Mouse (Mus musculus) G1E (cell line): ENCODE measurements around the gene Gm10577. TPM values are rescaled to one million over a fixed set of nuclear protein-coding genes. Genes with fewer than 3 reads are reported as not detected.

Experiments
- ATAC-seq: 2 replicates; pipeline ENCODE4 v1.8.0; 2016; ENCODE audit warnings: mild to moderate bottlenecking; ENCODE audit not compliant: insufficient number of reproducible peaks, poor library complexity, low FRiP score, severe bottlenecking; ENCODE audit errors: extremely low read depth
- DNase-seq: peaks from one replicate; pipeline ENCODE4 v3.0.0; 2012; ENCODE audit warnings: low spot score
- H3K27me3 ChIP-seq: 2 replicates; pipeline ENCODE4 v1.6.1; 2012; ENCODE audit warnings: mild to moderate bottlenecking, low read length, inconsistent platforms; ENCODE audit not compliant: insufficient read depth
- H3K36me3 ChIP-seq: replicated peaks from 2 replicates; pipeline ENCODE3; 2012; ENCODE audit warnings: mild to moderate bottlenecking, inconsistent platforms
- H3K4me1 ChIP-seq: 2 replicates; pipeline ENCODE4 v1.6.1; 2012; ENCODE audit warnings: low read depth, low read length, inconsistent platforms, mixed read lengths; ENCODE audit not compliant: insufficient read depth
- H3K4me3 ChIP-seq: 2 replicates; pipeline ENCODE4 v1.5.1; 2012; ENCODE audit warnings: low read depth, mild to moderate bottlenecking, inconsistent platforms, low read length, moderate library complexity, mixed read lengths
- H3K9me3 ChIP-seq: replicated peaks from 2 replicates; pipeline ENCODE4 v1.6.1; 2012; ENCODE audit warnings: inconsistent platforms
- CTCF ChIP-seq: IDR thresholded peaks from 2 replicates; pipeline ENCODE4 v1.5.1; 2012; ENCODE audit warnings: low read depth, low read length, inconsistent platforms, mixed read lengths
- GATA1 ChIP-seq: IDR thresholded peaks from 2 replicates; pipeline ENCODE4 v1.6.1; 2012; ENCODE audit warnings: borderline replicate concordance, low read length, inconsistent platforms, mixed read lengths
- GATA2 ChIP-seq: IDR thresholded peaks from 2 replicates; pipeline ENCODE4 v1.6.1; 2012; ENCODE audit warnings: low read depth, low read length, inconsistent platforms, borderline replicate concordance
- POLR2AphosphoS5 ChIP-seq: IDR thresholded peaks from 2 replicates; pipeline ENCODE4 v1.6.1; 2012; ENCODE audit warnings: low read depth, low read length, inconsistent platforms; ENCODE audit not compliant: insufficient replicate concordance
- TAL1 ChIP-seq: conservative IDR thresholded peaks from 2 replicates; pipeline ENCODE4 v1.6.1; 2012; ENCODE audit warnings: low read depth, low read length, inconsistent platforms, mixed read lengths
- polyA plus RNA-seq: library from polyadenylated mRNA; stranded (reverse); fragments of >175 nt; gene quantifications from 2 replicates; pipeline ENCODE4 v1.2.3, GENCODE M21; 2012
- total RNA-seq, 2 experiments: library from RNA; stranded (forward) in 1 of 2; stranded (reverse) in 1 of 2; fragments of 200-1000 nt in 1 of 2; fragments of >200 nt in 1 of 2; fragmentation: Nextera tagmentation in 1 of 2; gene quantifications; 2 replicates each; pipeline ENCODE4 v1.2.3; 2014 to 2017

The Gm10577 gene
- total and polyA plus RNA-seq, 3 experiments, result not detected

GRCm38 (mm10) chr4:100973641-100974454 is 46.6 kb downstream of the Gm10577 start:
- Histone ChIP-seq H3K4me1 (no peaks in the 10 kb centered on the region), H3K4me3 (no peak overlapping the region), H3K36me3 (no peaks in the 10 kb centered on the region), H3K27me3 (no peaks in the 10 kb centered on the region), H3K9me3 (no peaks in the 10 kb centered on the region)
- no peak for TF ChIP-seq TAL1
- TF ChIP-seq GATA2, result no peak
- no peak for TF ChIP-seq POLR2AphosphoS5
- no peak for TF ChIP-seq CTCF
- TF ChIP-seq GATA1, result no peak
- no peak for DNase-seq
- ATAC-seq, result no peak

Other genes with a start within 250 kb of the Gm10577 start
- gene Cachd1, start 244.0 kb downstream of the Gm10577 start, total RNA-seq (2014; fragmentation: Nextera tagmentation), result 13.5 and 28.8 TPM in 2 replicates
- 6.1 and 8.8 TPM in 2 replicates for gene Cachd1, start 244.0 kb downstream of the Gm10577 start, total RNA-seq (2017)
- gene Cachd1, start 244.0 kb downstream of the Gm10577 start, polyA plus RNA-seq, result 30.6 and 55.2 TPM in 2 replicates
- gene Raver2, start 48.3 kb upstream of the Gm10577 start, total RNA-seq (2014; fragmentation: Nextera tagmentation), result not detected in 2 replicates
- gene Raver2, start 48.3 kb upstream of the Gm10577 start, total RNA-seq (2017), result 0.05 and 0.17 TPM in 2 replicates
- not detected in 2 replicates for gene Raver2, start 48.3 kb upstream of the Gm10577 start, polyA plus RNA-seq
- 102 and 129 TPM in 2 replicates for gene Jak1, start 244.6 kb upstream of the Gm10577 start, total RNA-seq (2014; fragmentation: Nextera tagmentation)
- gene Jak1, start 244.6 kb upstream of the Gm10577 start, total RNA-seq (2017), result 71.6 and 89.5 TPM in 2 replicates
- 253 and 263 TPM in 2 replicates for gene Jak1, start 244.6 kb upstream of the Gm10577 start, polyA plus RNA-seq